Mouse (Mus musculus) natural killer cell, adult 2 months (primary cell): ENCODE data around the gene Fmn2.

Experiments
- DNase-seq, 2 experiments: peaks; one replicate each; pipeline ENCODE4 v3.0.0; 2022; ENCODE audit warnings: low spot score in 2 of 2

Gene Fmn2

DNA sequence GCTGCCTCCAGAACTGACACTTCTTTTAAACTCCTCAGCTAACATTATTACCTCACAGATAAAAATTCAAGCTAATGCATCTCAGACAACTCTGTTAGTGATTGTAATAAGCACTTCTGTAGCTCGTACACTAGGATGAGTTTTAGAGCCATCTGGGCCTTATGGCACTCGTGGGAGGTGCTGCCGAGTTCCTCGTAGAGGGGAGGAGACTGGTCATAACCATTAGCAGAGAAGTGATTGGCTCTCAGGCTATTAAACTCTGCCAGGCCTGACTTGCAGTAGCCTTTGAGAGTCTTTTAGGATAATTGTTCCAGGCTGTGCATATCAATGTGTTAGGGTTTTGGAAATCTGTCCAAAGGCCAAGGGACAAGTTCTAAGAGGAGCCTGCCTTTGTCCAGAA lies 55.6 kb downstream of the Fmn2 start:
- DNase-seq, result no peak

DNA sequence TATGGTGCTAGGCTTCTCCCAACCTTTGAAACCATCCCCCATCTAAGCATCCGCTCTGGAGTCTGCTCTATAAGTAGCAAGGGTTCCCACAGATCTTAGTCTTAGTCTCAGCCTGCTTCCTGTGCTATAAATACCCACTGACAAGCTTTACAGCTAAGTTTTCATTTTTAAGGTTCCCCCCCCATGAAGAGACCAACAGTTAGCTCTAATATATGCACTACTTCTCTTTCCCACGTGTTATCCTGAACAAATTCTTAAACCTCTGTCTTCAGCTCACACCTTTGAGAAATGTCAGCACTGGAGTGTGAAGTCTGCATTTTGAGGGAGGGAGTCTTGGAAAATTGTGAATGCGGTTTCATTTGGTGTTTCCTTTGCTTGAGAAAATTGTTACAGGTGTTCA lies 56.2 kb downstream of the Fmn2 start:
- no peak for DNase-seq

GRCm38 (mm10) chr1:174558488-174558887 lies 56.9 kb downstream of the Fmn2 start:
- DNase-seq, result no peak

GRCm38 (mm10) chr1:174564561-174564960 lies 62.9 kb downstream of the Fmn2 start:
- DNase-seq, result no peak

DNA sequence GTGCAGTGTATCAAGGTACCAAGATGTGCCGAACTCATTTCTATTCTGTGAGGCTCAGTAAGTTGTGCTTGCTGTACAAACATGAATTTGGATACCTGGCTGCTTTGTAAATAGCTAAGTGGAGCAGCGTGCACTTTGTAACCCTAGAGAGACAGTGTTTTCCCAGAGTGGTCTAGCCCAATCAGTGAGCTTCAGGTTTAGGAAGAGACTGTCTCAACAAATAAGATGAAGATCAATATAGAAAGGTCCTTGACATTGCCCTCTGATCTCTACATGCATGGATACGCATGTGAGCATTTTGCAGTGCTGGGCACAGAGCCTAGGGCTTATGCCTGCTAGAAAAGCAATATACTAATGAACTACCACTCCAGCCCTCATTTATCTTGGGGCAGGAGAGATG lies 67.0 kb downstream of the Fmn2 start:
- no peak for DNase-seq

- DNase-seq, result no peak
These were observed 90.9 kb downstream of the Fmn2 start for GRCm38 (mm10) chr1:174592420-174592980.

- DNase-seq, result peak in 1 of 2 experiments; percentile 32
These were observed 93.4 kb downstream of the Fmn2 start for GRCm38 (mm10) chr1:174594989-174595388.

GRCm38 (mm10) chr1:174597495-174597894 lies 95.9 kb downstream of the Fmn2 start:
- no peak for DNase-seq

DNA sequence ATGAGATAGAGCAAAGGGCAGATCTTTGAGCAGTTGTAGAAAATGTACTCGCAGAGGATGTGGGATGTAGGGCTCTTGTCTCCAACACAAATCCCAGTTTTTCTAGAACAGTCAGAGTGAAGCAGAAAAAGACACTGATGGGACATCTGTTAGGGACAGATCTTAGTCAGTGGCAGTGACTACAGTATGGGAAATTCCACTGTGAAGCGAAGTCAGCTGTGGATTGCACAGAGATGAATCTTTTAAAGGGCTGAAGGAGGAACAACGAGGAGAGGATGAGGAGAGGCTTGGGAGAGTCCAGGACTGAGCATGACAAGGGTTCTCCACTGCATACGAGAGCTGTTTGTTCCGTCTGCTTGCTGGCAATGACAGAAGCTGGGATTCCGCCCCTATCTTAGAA lies 96.6 kb downstream of the Fmn2 start:
- no peak for DNase-seq

DNA sequence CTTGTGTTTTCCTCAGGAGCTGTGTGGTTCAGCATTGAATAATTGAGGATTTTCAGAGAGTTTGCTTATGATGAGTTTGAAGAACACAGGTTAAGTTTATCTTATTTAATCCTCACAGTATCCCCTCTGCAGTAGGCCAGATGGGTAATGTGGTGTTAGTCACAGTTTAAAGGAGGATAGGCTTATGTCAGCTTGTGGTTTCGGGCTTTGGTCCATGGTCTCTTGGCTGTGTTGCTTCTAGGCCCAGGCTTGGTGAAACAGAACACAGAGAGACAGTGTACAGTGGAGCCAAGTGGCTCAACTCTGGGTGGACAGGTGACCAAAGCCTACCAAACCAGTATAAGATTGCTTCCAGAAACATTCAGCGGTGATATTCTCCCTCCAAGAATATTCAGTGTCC lies 98.4 kb downstream of the Fmn2 start:
- no peak for DNase-seq

- no peak for DNase-seq
These were observed 99.0 kb downstream of the Fmn2 start for GRCm38 (mm10) chr1:174600620-174601019.

DNA sequence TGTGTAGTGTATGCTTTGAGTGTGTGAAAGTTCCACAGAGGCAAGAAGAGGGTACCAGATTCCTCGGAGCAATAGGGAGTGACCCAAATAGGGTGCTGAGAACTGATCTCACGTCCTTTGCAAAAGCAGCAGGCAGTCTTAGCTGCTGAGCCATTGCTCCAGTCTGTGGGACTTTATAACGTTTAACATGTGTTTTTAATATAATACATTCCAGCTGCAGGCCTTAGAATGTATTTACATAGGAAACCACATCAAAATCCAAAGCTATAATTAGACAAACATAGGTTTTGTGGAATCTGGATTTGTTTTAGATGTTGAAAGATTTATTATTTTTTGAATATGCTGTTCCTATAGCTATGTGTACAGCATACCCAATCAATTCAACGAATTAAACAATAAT lies 115.7 kb downstream of the Fmn2 start:
- no peak for DNase-seq

- DNase-seq, result no peak
These were observed 119.9 kb downstream of the Fmn2 start for GRCm38 (mm10) chr1:174621512-174621911.

- no peak for DNase-seq
These were observed 121.4 kb downstream of the Fmn2 start for GRCm38 (mm10) chr1:174623054-174623453.

- DNase-seq, result no peak
These were observed 128.4 kb downstream of the Fmn2 start for GRCm38 (mm10) chr1:174630074-174630473.

- DNase-seq, result no peak
These were observed 134.7 kb downstream of the Fmn2 start for GRCm38 (mm10) chr1:174636291-174636690.

DNA sequence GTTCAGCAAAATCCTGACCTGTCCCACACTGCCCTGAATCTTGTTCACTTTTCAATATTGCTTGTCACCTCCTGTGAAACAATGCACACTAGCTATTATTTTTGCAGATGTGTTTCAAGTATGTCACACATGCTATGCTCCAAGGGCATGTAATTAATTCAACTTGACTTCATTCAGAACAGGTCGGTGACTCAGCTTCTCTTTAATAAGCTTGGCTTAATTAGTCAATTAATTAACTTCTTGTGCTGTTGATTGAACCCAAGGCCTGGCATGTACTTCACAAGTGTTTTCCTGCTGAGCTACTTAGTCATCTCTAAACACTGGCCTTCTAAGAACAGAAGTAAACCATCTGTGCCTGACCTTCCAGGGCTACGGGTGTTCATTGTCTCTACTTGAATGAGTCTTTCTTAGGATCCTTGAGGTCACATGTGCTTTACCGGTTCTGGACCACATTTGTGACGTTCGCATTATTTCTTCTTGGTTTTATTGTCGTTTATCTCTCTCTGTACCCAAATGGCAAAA lies 136.0 kb downstream of the Fmn2 start:
- DNase-seq, result no peak

GRCm38 (mm10) chr1:174640901-174641300 lies 139.3 kb downstream of the Fmn2 start:
- no peak for DNase-seq

GRCm38 (mm10) chr1:174643431-174644010 lies 141.9 kb downstream of the Fmn2 start:
- no peak for DNase-seq

DNA sequence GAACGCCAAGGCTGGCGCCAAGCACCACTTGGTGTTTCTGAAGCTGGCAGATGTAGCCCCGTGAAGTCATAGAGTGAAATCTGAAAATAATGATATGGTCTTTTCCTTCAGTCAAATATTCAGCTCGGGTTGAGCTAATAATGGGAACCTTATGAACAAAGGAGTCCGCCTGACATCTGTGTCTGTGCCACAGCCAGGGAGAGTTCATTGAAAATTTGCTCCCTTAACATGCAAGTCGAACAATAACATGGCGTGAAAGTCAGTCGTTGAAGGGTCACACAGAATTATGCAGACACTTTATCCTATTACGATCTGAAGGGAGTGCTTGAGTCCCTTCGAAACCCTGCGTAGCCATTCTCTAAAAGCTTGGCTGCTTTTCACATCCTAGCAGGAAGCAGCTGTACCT lies 147.8 kb downstream of the Fmn2 start:
- no peak for DNase-seq

- DNase-seq, result no peak
These were observed 152.9 kb downstream of the Fmn2 start for GRCm38 (mm10) chr1:174654565-174654964.

- DNase-seq, result no peak
These were observed 153.7 kb downstream of the Fmn2 start for GRCm38 (mm10) chr1:174655354-174655753.

DNA sequence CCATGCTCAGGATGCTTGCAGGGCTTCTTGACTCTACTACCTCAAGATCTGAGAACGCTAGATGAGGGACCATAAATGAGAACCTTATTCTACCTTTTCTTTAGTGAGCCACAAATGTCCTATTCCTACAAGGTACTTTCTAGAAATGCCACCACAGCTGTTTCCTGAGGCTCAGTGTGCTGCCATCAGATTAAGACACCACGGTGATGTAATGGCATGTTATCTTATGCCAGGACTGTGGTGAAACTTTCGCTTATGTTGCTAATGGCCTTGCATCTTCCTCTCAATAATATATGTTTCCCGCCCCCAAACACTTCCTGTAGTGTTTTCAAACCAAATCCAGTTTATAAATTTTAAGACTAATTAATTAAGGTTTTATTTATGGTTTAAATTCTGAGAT lies 154.9 kb downstream of the Fmn2 start:
- no peak for DNase-seq
